Mouse (Mus musculus) bone marrow, adult 2 months (tissue): ENCODE measurements around the gene H6pd.

Experiments
- CTCF ChIP-seq: fragments of 200-500 bp; IDR thresholded peaks from 2 replicates; pipeline ENCODE4 v1.5.1; 2011; ENCODE audit warnings: low read length, control low read depth; ENCODE audit not compliant: control insufficient read depth, insufficient read depth
- POLR2A ChIP-seq: fragments of 200-500 bp; IDR thresholded peaks from 2 replicates; pipeline ENCODE4 v1.6.1; 2011; ENCODE audit warnings: low read depth, mild to moderate bottlenecking, control low read depth, low read length, borderline replicate concordance; ENCODE audit not compliant: control insufficient read depth

DNA sequence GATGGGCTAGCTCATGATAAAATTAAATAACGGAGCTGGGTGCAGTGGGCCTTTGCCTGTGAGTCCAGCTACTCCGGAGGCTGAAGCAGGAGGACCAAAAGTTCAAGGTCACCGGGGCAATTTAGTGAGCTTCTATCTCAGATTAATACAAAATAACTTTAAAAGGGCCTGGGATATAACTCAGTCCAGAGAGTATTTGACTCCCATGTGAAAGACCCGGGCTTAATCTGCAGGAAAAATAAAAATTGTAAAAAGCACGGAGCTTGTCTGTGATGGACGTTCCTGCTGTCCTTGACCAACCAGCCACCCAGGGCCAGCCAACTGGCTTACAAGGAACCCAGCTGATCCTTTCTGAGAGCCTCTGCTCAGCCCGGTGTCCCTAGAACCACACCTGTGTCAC lies 29.7 kb upstream of the H6pd start:
- TF ChIP-seq POLR2A (no peak), CTCF (no peak)
